Comparison of ENCODE assay signal across 8 mouse cellular contexts in the genomic region with DNA sequence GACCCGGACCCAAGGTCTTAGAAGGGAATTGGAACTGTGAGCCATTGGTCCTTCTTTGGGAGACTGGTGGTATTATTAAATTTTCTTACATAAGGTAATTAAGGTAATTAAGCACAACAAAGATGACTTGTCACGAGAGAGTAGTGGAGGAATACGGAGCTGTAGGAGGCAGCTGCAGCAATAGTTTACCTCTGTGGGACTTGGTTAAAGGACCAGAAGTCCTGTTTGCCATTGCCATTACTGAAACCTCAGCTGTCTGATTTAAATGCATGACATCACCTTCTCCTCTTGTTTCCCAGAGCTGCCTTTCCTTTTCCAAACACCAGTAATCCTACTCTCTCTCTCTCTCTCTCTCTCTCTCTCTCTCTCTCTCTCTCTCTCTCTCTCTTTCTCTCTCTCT. TPM values are rescaled to one million over a fixed set of nuclear protein-coding genes. Genes with fewer than 3 reads are reported as not detected.
A peak's percentile ranks its signal among the peaks of the same experiment; 100 is the strongest.
DNase-seq lines count a peak whose midpoint lies in the region; ATAC-seq and TF ChIP-seq lines count a peak whose summit lies in the region.

No protein-coding gene starts in this region.

- no peaks in the 10 kb centered on the region for H3K4me1 ChIP-seq in cerebellum, adult 2 months (ENCODE audit: control insufficient read depth, insufficient read depth, low read length)
- peaks cover 8% of the 10 kb centered on the region; the same call in 1 of the 2 replicates for H3K4me1 ChIP-seq in spleen, adult 2 months (ENCODE audit: control insufficient read depth, insufficient read depth, insufficient read length)
- peaks cover 23% of the 10 kb centered on the region for H3K4me1 ChIP-seq in limb, embryonic 15.5 days
- H3K4me1 ChIP-seq in stomach, postnatal 0 days (replicated peaks; ENCODE audit: control insufficient read depth, insufficient read depth), result no peaks in the 10 kb centered on the region

- no peaks in the 10 kb centered on the region for H3K9me3 ChIP-seq in limb, embryonic 15.5 days
- no peaks in the 10 kb centered on the region for H3K9me3 ChIP-seq in stomach, postnatal 0 days (ENCODE audit: control insufficient read depth, low read length)

- 0 out of 2 replicates have a peak, but pooled peaks cover under 1% of the 10 kb centered on the region for H3K36me3 ChIP-seq in spleen, adult 2 months (ENCODE audit: control insufficient read depth, insufficient read depth, low read length)
- H3K36me3 ChIP-seq in limb, embryonic 15.5 days, result peaks cover 9% of the 10 kb centered on the region; the same call in 1 of the 2 replicates
- H3K36me3 ChIP-seq in stomach, postnatal 0 days (ENCODE audit: control insufficient read depth, insufficient read depth, low read length), result no peaks in the 10 kb centered on the region

- no peak for TF ChIP-seq EP300 in stomach, postnatal 0 days (optimal IDR thresholded peaks at IDR 0.05)

- peak overlapping the region; percentile 45 for H3K4me3 ChIP-seq in cerebellum, adult 2 months (replicated peaks; ENCODE audit: insufficient read depth, low read depth, low read length)
- H3K4me3 ChIP-seq in spleen, adult 2 months (ENCODE audit: extremely low read depth, insufficient read depth, insufficient read length), result peak overlapping the region; percentile 17
- H3K4me3 ChIP-seq in limb, embryonic 15.5 days, result peak overlapping the region; percentile 76
- H3K4me3 ChIP-seq in stomach, postnatal 0 days (ENCODE audit: low read depth, low read length), result peak overlapping the region; percentile 76

- H3K27ac ChIP-seq in cerebellum, adult 2 months (ENCODE audit: insufficient read depth, low read length), result peak overlapping the region; percentile 36; the same call in 1 of the 2 replicates
- no peak overlapping the region for H3K27ac ChIP-seq in spleen, adult 2 months (ENCODE audit: insufficient read depth, low read length)
- H3K27ac ChIP-seq in limb, embryonic 15.5 days, result peak overlapping the region; percentile 79
- H3K27ac ChIP-seq in stomach, postnatal 0 days (replicated peaks), result peak overlapping the region; percentile 61

- H3K9ac ChIP-seq in limb, embryonic 15.5 days, result peak overlapping the region; percentile 56
- H3K9ac ChIP-seq in stomach, postnatal 0 days (ENCODE audit: low read length), result peak overlapping the region; percentile 59

- under 1% methylated on average over 3 of the region's 3 CpGs for WGBS in cerebellum, adult 2 months
- 4% methylated on average over 3 of the region's 3 CpGs for WGBS in spleen, adult 2 months
- WGBS in limb, embryonic 15.5 days, result 0% methylated on average over 3 of the region's 3 CpGs
- WGBS in stomach, postnatal 0 days, result 0% methylated on average over 3 of the region's 3 CpGs

- DNase-seq in cerebellum, adult 2 months, result no peak
- DNase-seq in cerebellum, adult 9-10 months, result no peak
- peak in 1 of 2 experiments; percentile 5 for DNase-seq in spleen, adult 2 months (ENCODE audit: low read depth in 1 of 2, low spot score in 2 of 2)
- no peak for DNase-seq in spleen, postnatal 10 days (ENCODE audit: low spot score in 2 of 2)
- DNase-seq in stomach, postnatal 0 days (ENCODE audit: low spot score), result no peak
- no peak for DNase-seq in ovary, adult 18-20 months (ENCODE audit: low spot score)
- DNase-seq in left cerebral cortex, postnatal 4 days, result no peak

- 0 out of 2 replicates have a peak, but pooled peaks have one; percentile 8 for ATAC-seq in limb, embryonic 15.5 days (ENCODE audit: insufficient number of reproducible peaks, low FRiP score, low TSS enrichment, low read depth)
- peak; percentile 53 for ATAC-seq in stomach, postnatal 0 days (ENCODE audit: low FRiP score, low TSS enrichment)

- no peak for TF ChIP-seq POLR2A in cerebellum, adult 2 months (IDR thresholded peaks at IDR 0.05; ENCODE audit: borderline replicate concordance, insufficient read depth, low read length)
- no peak for TF ChIP-seq POLR2A in spleen, adult 2 months (IDR thresholded peaks at IDR 0.05; ENCODE audit: low read depth, low read length)

- no peak for TF ChIP-seq CTCF in cerebellum, adult 2 months (IDR thresholded peaks at IDR 0.05; ENCODE audit: borderline replicate concordance, insufficient read depth, low read depth, low read length)
- TF ChIP-seq CTCF in spleen, adult 2 months (IDR thresholded peaks at IDR 0.05; ENCODE audit: extremely low read depth, insufficient read depth, insufficient read length, insufficient replicate concordance), result no peak
- TF ChIP-seq CTCF in stomach, postnatal 0 days (IDR thresholded peaks at IDR 0.05; ENCODE audit: low read depth), result no peak

- intact Hi-C loops in left cerebral cortex, postnatal 4 days (cut with DNase I), result no loop called here

- peak overlapping the region; percentile 78 for H3K4me2 ChIP-seq in limb, embryonic 15.5 days
- peak overlapping the region; percentile 83 for H3K4me2 ChIP-seq in stomach, postnatal 0 days (replicated peaks; ENCODE audit: low read depth)

- no peaks in the 10 kb centered on the region for H3K27me3 ChIP-seq in cerebellum, adult 2 months (ENCODE audit: control insufficient read depth, insufficient read depth, low read length)
- no peaks in the 10 kb centered on the region for H3K27me3 ChIP-seq in spleen, adult 2 months (ENCODE audit: control insufficient read depth, insufficient read depth, low read length)
- no peaks in the 10 kb centered on the region for H3K27me3 ChIP-seq in limb, embryonic 15.5 days
- no peaks in the 10 kb centered on the region for H3K27me3 ChIP-seq in stomach, postnatal 0 days (ENCODE audit: control insufficient read depth, insufficient read depth, low read length)

RNA-seq across cellular contexts. Expression of a gene that starts 0.7 kb away (rescaled TPM):
- polyA plus RNA-seq in cerebellum, adult 2 months (2012; rRNA removed), result 1.8 and 1.9 TPM in 2 replicates
- polyA plus RNA-seq in spleen, adult 2 months (2012; rRNA removed), result 1.8 and 2.0 TPM in 2 replicates
- polyA plus RNA-seq in limb, embryonic 15.5 days (2015; fragmentation: Nextera tagmentation; extraction: Ambion mirVana), result 19.0 and 20.1 TPM in 2 replicates
- 7.0 and 7.7 TPM in 2 replicates for polyA plus RNA-seq in stomach, postnatal 0 days (2015; fragmentation: Nextera tagmentation; extraction: Ambion mirVana)
- total RNA-seq in left cerebral cortex, postnatal 4 days (2021), result 1 to 10 TPM; 6.9 to 7.8 TPM

RNA-seq across cellular contexts. Expression of a gene that starts 20.2 kb away (rescaled TPM):
- 331 and 341 TPM in 2 replicates for polyA plus RNA-seq in cerebellum, adult 2 months (2012; rRNA removed)
- 0.16 and 0.25 TPM in 2 replicates for polyA plus RNA-seq in spleen, adult 2 months (2012; rRNA removed)
- polyA plus RNA-seq in limb, embryonic 15.5 days (2015; fragmentation: Nextera tagmentation; extraction: Ambion mirVana), result 0.96 and 1.2 TPM in 2 replicates
- polyA plus RNA-seq in stomach, postnatal 0 days (2015; fragmentation: Nextera tagmentation; extraction: Ambion mirVana), result 14.9 and 15.5 TPM in 2 replicates
- total RNA-seq in left cerebral cortex, postnatal 4 days (2021), result 100 to 1,000 TPM; 205 to 208 TPM

Comparison
In these comparisons a context has a peak if more than half of its experiments do, and no peak if none do; other contexts are left out.
1. H3K4me3 ChIP-seq: peak in every context shown above with its lines; median percentile 76 in limb, embryonic 15.5 days; 76 in stomach, postnatal 0 days; 45 in cerebellum, adult 2 months; 17 in spleen, adult 2 months.
2. RNA of a gene that starts 20.2 kb away (polyA plus RNA-seq): 331 to 341 TPM in cerebellum, adult 2 months; 14.9 to 15.5 TPM in stomach, postnatal 0 days, 0.96 to 1.2 TPM in limb, embryonic 15.5 days and 0.16 to 0.25 TPM in spleen, adult 2 months; every median in the first group is over 10 times any median in the second.